Mouse (Mus musculus) gastrocnemius, adult 2 months (tissue): ENCODE measurements at regions not wholly inside any gene's neighbourhood (a gene's known extent, or its start where the extent isn't known, plus 50 kb on each side); places are given as distances from the start of the nearest gene placed in this dataset.

Source experiments
- DNase-seq: peaks from one replicate; pipeline ENCODE4 v3.0.0; 2022
- H3K27ac ChIP-seq: fragments of 200-600 bp; 2 replicates; pipeline ENCODE4 v1.8.1; 2022; ENCODE audit warnings: mild to moderate bottlenecking
- H3K4me3 ChIP-seq: fragments of 200-600 bp; 2 replicates; pipeline ENCODE4 v1.8.1; 2022; ENCODE audit warnings: mild to moderate bottlenecking, moderate library complexity
- CTCF ChIP-seq: fragments of 200-600 bp; IDR thresholded peaks from 2 replicates; pipeline ENCODE4 v1.8.1; 2022; ENCODE audit warnings: antibody characterized with exemption, mild to moderate bottlenecking, moderate library complexity
- intact Hi-C: fragments of 180-260 bp; cut with DNase I; formaldehyde crosslinking; loops from one replicate; pipeline ENCODE4 v1.15.1; 2025

GRCm38 (mm10) chr9:79038971-79039370 is 423.6 kb downstream of the Cd109 start:
- Histone ChIP-seq H3K4me3 (no peak overlapping the region), H3K27ac (no peak overlapping the region)
- intact Hi-C loops: no loop called here
- DNase-seq: no peak
- no peak for TF ChIP-seq CTCF

- DNase-seq: no peak
- intact Hi-C loops: loop anchor here (5.0 to 10.0 kb wide), 2 partner anchors 267 to 980 kb away; no protein-coding TSS in a partner anchor
- Histone ChIP-seq H3K4me3 (no peak overlapping the region), H3K27ac (no peak overlapping the region)
- TF ChIP-seq CTCF: no peak
These were observed 429.0 kb downstream of the Cd109 start for GRCm38 (mm10) chr9:79044344-79044743.

- peak; percentile 64 for TF ChIP-seq CTCF
- Histone ChIP-seq H3K4me3 (no peak overlapping the region), H3K27ac (no peak overlapping the region)
- DNase-seq: peak; percentile 38
- intact Hi-C loops: loop anchor here (10.0 kb wide), 1 partner anchor 979 kb away; no protein-coding TSS in a partner anchor
These were observed 430.0 kb downstream of the Cd109 start for GRCm38 (mm10) chr9:79045314-79045713.

- intact Hi-C loops: no loop called here
- TF ChIP-seq CTCF: no peak
- Histone ChIP-seq H3K27ac (no peak overlapping the region), H3K4me3 (no peak overlapping the region)
- DNase-seq: no peak
These were observed 456.6 kb downstream of the Cd109 start for GRCm38 (mm10) chr9:79071961-79072360.

GRCm38 (mm10) chr9:79109611-79110010 is 494.3 kb downstream of the Cd109 start:
- TF ChIP-seq CTCF: peak; percentile 62
- no peak for DNase-seq
- Histone ChIP-seq H3K27ac (no peak overlapping the region), H3K4me3 (no peak overlapping the region)
- intact Hi-C loops: loop anchor here (5.0 kb wide), 1 partner anchor 613 kb away; no protein-coding TSS in a partner anchor

GRCm38 (mm10) chr9:79111326-79111725 is 496.0 kb downstream of the Cd109 start:
- intact Hi-C loops: no loop called here
- Histone ChIP-seq H3K4me3 (no peak overlapping the region), H3K27ac (no peak overlapping the region)
- DNase-seq: no peak
- TF ChIP-seq CTCF: no peak

- intact Hi-C loops: no loop called here
- no peak overlapping the region for H3K4me3 ChIP-seq
- no peak for DNase-seq
- TF ChIP-seq CTCF: no peak
- no peak overlapping the region for H3K27ac ChIP-seq
These were observed 525.6 kb downstream of the Cd109 start for GRCm38 (mm10) chr9:79140970-79141369.

- TF ChIP-seq CTCF: no peak
These were observed 530.7 kb downstream of the Cd109 start for GRCm38 (mm10) chr9:79146004-79146403.

GRCm38 (mm10) chr9:79165596-79165995 is 550.2 kb downstream of the Cd109 start:
- no peak overlapping the region for H3K4me3 ChIP-seq
- no peak overlapping the region for H3K27ac ChIP-seq
- no peak for DNase-seq
- intact Hi-C loops: loop anchor here (5.0 kb wide), 1 partner anchor 317 kb away; no protein-coding TSS in a partner anchor
- TF ChIP-seq CTCF: no peak

More at GRCm38 (mm10) chr9:79146004-79146403, 530.7 kb downstream of the Cd109 start:
- H3K4me3 ChIP-seq: no peak overlapping the region
- intact Hi-C loops: no loop called here
- no peak overlapping the region for H3K27ac ChIP-seq
- DNase-seq: no peak

- H3K4me3 ChIP-seq: no peak overlapping the region
- H3K27ac ChIP-seq: no peak overlapping the region
- no peak for DNase-seq
- intact Hi-C loops: no loop called here
- TF ChIP-seq CTCF: no peak
These were observed 545.6 kb downstream of the Col12a1 start for GRCm38 (mm10) chr9:79173036-79173435.

GRCm38 (mm10) chr9:79179954-79180353 is 538.7 kb downstream of the Col12a1 start:
- H3K27ac ChIP-seq: no peak overlapping the region
- TF ChIP-seq CTCF: no peak
- DNase-seq: no peak
- intact Hi-C loops: no loop called here
- H3K4me3 ChIP-seq: no peak overlapping the region

- TF ChIP-seq CTCF: no peak
- no peak for DNase-seq
- Histone ChIP-seq H3K4me3 (no peak overlapping the region), H3K27ac (no peak overlapping the region)
- intact Hi-C loops: no loop called here
These were observed 523.2 kb downstream of the Col12a1 start for GRCm38 (mm10) chr9:79195420-79195819.

- Histone ChIP-seq H3K4me3 (no peak overlapping the region), H3K27ac (no peak overlapping the region)
- no peak for DNase-seq
- intact Hi-C loops: no loop called here
- no peak for TF ChIP-seq CTCF
These were observed 516.9 kb downstream of the Col12a1 start for GRCm38 (mm10) chr9:79201755-79202154.

GRCm38 (mm10) chr9:79213364-79213763 is 505.3 kb downstream of the Col12a1 start:
- no peak for DNase-seq
- intact Hi-C loops: no loop called here
- H3K4me3 ChIP-seq: no peak overlapping the region
- H3K27ac ChIP-seq: no peak overlapping the region
- TF ChIP-seq CTCF: no peak
